Mouse (Mus musculus): ENCODE results near the gene Trpm8.

- no peak for TF ChIP-seq CTCF (IDR thresholded peaks at IDR 0.05; ENCODE audit: low read depth)
- no peak for TF ChIP-seq EP300 (IDR thresholded peaks at IDR 0.05; ENCODE audit: low read depth)
Observed at GRCm38 (mm10) chr1:88258361-88258760, 19.1 kb upstream of the Trpm8 start.

All from heart, postnatal 0 days (tissue).